In the genomic region with DNA sequence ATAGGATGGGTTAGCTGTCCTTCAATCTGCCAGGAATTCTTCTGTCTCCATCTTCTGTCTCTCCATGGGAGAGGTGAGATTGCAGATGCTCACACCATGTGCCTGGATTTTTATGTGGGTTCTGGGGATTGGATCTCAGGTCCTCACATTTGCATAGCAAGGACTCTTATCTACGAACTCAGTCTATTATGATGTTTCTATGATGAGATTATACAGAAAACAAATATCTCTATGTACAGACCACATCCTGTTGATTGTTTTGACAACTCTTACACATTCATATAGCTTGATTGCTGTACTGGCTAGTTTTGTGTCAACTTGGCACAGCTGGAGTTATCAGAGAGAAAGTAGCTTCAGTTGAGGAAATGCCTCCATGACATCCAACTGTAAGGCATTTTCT, we compare ENCODE assay signal across 10 mouse cellular contexts.
"Had no signal": no experiment of that assay in that cellular context is flagged by ENCODE, and none has a peak within 500 bp of the region (broad histone marks: within the 10 kb centered on the region; RNA-seq: fewer than 3 reads in every experiment).

No protein-coding gene starts in this region.

- DNase-seq: lung, adult 18-20 months; lung, embryonic 14.5 days; lung, postnatal 10 days; lung, postnatal 4 days; midbrain, embryonic 14.5 days; right cerebral cortex, postnatal 14 days; thymus, adult 2 months; thymus, postnatal 14 days; thymus, postnatal 36 days had no signal

- ATAC-seq: midbrain, embryonic 16.5 days had no signal
